Mouse (Mus musculus): ENCODE results near the gene Abhd11.
"Not testable (repeated sequence)": the region's sequence is repeated elsewhere in the genome, so short reads cannot be mapped to it uniquely, and the experiment has no call there.

Gene Abhd11

DNA sequence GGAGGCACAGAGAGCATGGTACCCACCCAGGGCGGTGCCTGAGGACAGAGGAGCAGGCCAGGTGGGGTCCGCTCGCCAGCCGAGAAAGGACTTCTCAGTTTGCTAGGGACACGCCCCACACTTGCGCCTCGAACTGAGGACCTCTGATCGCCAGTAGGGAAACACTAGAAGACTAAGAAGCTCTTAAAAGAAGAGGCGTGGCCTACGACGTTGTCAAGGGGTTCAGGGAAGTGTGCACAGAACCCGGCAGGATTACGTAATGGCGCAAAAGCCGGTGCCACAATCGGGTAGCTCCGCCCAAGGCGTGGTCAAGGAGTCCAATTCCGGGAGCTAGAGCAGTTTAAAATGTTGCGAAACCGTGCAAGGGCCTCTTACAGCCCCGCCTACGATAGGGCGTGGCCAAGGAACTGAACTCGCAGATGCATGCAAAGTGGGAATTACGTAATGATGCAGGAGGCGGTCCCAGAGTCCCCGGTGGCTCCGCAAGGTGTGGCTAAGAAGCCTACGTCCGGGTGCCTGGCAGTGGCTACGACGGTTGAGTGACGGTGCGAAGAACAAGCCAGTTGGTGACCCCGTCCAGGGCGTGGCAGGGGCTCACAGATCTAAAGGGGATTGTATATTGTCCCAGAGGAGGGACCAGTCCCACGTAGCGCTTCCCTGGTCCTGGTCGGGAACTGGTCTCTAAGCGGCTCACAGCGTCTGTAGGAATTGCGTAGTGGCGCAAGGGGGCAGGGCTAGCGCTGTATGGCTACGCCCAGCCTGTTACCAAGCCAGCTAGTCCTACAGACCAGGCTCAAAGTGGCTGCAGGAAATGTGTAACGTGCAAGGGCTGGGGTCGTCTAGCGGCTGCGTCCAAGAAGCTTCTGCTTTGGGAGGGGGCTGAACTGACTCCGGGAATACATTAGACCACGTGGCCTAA lies at the start of gene Abhd11:
TSS of gene Abhd11 (plus strand) at position 482 of the 919 bp plus-strand sequence.
- DNase-seq: peak; percentile 100

DNA sequence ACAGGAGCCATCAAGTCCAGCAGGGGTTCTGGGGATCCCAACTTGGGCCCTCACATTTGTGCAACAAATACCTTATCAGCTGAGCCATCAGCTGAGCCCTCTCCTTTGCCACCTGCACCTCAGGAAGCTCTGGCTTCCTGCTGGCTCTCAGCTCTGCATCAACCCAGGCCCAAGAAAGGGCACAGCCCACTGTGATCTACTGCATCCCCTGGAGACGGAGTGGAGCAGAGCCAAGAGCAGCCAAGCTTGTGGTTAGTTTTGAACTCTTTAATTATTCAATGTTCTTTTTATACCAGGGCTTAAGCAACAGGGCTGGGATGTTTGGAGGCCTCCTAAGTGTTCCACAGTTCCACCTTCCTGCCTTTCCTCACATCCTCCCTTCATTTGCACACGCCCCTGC lies 48.5 kb upstream of the Abhd11 start:
- DNase-seq: peak; percentile 11 to 55

DNA sequence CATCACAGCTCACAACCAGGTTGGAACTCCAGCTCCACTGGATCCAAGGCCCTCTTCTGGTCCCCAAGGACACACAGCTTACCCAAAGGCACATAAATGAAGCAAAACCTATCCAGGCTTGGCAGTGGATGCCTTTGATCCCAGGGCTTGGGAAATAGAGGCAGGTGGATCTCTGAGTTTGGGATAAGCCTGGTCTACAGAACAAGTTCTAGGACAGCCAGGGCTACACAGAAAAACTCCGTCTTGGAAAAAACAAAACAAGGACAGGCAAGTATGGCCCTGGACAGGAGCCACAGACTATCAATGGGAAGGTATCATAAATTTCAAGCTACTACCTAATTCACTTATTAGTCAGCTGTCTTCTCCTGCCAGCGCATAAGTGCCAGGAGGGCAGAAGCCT lies 47.4 kb upstream of the Abhd11 start:
- DNase-seq: no peak

DNA sequence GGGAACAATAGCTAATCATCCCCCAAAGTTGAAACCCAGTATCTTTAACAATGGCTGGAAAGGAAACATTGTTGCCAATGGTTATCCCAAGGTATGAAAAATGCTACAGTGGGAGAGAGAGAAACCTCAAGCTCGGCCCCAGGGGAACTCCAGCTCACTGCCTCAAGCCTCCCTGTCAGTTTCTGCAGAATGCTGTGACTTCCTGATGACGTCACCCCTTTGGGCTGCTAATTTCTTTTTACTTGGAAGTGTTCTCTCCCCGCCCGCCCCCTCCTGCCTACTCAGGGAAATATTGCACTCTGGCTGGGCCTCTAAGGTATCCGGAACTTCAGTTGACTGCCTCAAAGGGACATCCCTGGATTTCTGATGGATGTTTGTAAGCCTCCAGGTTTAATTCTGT lies 45.4 kb upstream of the Abhd11 start:
- peak; percentile 56 to 74 for DNase-seq

DNA sequence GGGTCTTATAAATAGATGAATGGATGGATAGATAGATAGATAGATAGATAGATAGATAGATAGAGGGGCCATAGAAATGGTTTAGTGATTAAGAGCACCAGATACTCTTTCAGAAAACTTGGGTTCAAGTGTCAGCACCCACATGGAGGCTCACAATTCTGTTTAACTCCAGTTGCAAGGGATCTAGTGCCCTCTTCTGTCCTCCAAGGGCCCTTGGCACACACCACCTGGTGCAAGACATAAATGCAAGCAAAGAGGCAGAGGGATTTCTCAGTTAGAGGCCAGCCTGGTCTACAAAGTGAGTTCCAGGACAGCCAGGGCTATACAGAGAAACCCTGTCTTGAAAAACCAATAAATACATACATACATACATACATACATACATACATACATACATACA lies 44.3 kb upstream of the Abhd11 start:
- DNase-seq: not testable (repeated sequence)

DNA sequence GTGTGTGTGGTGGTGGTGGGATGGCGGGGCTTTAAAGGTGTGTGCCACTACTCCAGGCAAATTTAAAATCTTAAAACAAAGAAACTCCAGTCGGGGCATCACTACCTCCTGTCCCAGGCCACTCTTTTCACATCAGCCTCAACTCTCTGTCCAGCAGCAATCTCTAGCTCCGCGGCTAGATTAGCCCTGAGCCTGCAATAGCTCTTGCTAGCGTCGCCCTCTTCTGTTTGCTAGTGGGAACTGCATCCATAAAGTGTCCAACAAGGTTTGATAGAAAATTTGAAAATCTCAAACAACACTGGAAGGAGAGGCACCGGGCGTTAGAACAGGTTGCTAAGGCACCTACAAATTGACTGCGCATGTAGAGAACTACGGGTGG lies 43.5 kb upstream of the Abhd11 start:
- peak; percentile 77 to 88 for DNase-seq

DNA sequence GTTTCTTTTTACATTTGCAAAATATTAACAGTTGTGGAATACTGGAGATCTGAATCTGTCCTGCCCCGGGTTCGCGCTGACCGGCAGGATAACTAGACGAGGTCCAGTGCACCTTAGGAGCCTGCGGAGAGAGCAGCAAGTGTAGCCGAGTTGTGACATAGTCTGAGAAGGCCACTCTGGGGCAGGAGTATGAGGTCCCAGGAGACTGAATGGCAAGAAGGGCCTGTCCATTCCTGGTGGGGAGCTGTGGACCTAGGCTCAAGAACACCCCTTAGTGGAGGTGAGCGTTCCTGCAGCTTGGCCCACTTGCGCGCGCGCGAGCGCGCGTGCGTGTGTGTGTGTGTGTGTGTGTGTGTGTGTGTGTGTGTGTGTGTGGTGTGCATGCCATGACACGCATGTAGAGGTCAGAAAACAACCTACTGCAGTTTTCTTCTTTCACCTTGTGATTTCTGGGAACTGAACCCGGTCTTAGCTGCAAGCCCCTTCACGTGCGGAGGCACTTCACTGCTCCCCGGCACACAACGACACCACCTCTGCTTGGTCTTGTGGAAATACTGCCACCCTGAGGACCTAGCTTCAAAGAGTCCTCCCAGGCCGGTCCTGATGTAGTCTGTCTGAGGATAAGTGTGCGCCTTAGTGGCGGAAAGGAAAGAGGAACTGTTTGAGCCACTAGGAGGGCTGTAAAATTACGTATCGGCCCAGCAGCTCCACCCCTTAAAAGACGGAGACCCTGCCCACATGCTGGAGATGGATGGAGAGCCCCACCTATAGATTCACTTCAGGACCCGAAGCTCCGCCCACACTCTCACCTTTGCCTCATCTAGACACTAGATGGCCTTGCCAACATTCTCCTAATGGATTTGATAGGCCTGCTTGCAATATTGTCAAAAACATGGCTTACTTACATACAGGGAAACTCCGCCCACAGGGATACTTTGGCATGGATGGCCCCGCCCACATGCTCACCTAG lies 42.8 kb upstream of the Abhd11 start:
- peak; percentile 59 to 74 for DNase-seq

DNA sequence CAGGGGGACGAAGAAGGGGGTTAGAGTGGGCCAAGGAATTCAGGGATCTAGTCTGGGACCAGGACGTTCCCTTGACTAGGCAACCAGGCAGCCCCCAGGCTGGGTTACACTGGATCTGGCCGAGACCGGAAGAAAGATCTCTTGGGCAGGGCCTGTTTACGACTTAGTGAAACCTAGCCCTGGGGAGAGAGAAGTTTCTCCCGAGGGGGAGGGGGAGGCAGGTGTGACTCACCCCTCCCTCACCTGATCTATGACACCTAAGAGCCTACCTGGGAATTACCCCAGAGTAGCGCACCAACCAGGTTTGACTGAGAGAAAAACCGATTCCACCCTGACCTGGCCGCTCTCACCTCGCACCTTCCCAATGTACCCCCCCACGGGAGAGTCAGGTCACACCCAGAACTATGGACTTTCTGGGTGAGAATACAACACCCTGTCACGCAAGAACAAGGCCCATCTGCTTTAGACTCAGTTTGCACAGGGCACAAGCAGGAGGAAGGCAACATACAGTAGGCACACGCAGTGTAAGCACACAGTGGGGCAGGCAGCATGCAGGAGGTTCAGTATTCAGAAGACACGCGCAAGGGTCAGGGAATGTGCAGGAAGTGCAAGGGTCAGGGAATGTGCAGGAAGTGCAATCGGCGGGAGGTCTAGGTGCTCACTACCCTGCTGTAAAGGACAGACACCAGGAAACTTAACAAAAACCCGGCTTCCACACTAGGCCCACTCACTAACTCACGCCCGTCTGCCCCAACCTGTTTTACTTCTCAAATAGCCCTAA lies 41.6 kb upstream of the Abhd11 start:
- no peak for DNase-seq

DNA sequence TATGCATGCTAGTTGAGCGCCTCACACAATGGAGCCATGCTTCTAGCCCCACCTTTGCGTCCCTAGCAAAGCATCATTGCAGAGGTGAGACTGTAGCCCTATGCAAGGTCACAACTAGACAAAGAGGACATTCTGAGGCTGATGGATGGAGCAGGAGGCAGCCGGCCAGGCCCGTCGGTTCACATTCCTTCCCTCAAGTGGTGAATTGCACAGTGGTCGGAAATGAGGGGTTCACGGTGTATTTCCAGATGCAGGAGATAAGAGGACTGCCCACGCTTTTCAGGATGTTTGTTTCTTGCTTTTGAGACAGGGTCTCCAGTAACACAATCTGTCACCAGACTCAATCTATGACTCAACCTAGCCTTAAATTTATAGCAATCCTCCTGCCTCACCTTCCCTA lies 38.3 kb upstream of the Abhd11 start:
- no peak for DNase-seq

DNA sequence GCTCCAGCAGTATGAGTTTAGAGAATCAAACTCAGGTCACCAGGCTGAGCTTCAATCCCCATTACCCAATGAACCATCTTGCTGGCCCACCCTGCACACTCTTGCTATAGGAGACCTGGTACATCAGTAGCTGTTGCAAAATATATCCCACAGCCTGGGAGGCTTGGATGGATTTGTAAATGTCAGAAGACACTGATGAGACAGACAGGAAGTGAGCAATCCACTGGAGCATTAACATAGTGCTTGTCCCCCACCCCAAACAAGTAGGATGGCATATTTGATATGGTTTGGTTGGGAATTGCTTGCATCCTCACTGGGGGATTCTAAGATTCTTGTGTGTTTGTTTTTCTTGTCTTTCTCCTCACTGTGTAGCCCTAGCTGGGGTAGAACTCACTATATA lies 35.9 kb upstream of the Abhd11 start:
- DNase-seq: no peak

DNA sequence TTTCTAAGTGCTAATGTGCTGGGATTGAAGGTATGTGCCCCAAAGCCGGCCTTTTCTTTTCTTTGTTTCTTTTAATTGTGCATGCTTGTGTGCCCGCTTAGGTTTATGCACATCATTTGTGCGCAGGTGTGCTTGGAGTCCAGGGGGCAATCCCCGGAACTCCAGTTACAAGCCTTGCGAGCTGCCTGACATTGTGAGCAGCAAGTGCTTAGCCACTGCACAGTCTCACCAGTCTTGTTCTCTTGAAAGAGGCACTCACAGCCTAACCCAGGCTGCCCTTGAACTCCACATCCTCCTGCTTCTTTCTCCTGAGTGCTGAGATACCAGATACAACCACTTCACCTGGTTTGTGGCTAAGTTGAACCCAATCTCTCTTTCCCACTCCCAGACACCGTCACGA lies 35.4 kb upstream of the Abhd11 start:
- no peak for DNase-seq

DNA sequence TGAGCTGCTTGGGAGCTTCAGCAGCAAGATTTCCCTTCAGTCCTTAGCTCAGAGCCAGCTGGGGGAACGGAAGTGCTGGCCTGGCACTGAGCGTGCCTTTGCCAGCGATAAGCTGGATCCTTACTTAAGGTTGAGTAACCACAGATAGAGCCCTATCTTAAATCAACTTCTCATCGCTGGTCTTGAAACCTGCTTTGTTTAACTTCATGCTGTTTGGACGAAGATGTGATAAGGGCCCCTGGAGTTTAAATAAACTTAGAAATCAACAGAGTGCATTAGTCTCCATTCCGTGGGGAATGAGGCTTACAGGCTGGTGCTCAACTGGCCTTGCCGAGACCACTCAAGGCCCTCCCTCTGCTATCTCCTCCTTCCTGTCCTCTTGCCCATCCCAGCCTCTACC lies 34.7 kb upstream of the Abhd11 start:
- DNase-seq: no peak

DNA sequence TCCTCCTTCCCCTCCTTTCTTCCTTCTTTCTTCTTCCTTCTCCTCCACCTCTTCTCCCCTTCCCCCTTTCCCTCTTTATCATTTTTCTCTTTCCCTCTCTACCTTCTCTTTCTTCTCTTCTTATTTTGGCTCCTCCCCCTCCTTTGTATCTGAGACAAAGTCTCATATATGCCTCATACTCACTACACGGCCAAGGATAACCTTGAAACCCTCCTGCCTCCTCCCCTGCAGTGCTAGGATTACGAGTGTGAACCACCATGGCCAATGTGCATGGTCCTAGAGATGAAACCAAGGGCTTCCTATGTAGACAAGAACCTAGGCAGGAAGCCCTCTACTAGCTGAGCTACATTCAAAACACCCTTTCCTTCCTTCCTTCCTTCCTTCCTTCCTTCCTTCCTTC lies 34.0 kb upstream of the Abhd11 start:
- no peak for DNase-seq

DNA sequence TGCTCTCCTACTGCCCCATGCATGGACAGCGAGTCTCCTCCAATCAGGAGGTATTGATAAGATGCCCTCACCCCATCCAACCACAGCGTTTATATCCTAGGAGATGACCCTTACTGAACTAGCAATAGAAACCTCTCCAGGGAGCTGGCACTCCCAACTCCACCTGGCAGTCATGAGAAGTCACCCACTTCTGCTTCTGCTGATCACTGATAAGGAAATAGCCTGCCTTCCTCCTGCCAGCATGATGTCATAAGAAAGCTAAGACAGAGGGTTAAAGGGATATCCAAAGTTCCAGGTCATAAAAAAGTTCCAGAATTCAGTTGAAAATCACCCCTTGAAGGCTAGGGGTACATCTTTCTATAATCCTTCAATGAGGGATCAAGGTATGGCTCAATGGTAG lies 32.8 kb upstream of the Abhd11 start:
- no peak for DNase-seq

DNA sequence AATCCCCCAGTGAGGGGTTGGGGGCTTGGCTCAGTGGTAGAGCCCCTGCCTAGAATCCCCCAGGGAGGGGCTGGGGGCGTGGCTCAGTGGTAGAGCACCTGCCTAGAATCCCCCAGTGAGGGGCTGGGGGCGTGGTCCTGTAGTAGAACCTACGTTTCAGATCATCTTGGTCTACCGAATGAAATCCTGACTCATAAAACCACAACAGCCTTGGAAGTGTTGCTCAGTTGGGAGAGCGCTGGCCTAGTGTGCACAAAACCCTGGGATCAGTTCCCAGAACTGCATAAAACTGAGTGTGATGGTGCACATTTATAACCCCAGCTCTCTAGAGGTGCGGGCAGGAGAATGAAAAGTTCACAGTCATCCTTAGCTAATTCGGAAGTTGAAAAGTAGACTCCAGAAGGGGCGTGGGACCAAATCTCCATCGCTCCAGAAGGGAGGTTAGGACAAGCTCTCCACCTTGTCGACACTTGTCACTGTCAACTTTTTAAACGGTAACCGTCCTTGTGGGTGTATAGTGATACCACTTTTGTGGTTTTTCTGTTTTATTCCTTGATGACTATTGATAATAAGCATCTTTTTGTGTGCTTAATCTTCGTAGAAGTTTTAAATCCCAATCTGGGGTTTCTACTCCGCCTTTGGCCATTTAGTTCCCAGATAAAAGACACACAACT lies 32.2 kb upstream of the Abhd11 start:
- DNase-seq: no peak

DNA sequence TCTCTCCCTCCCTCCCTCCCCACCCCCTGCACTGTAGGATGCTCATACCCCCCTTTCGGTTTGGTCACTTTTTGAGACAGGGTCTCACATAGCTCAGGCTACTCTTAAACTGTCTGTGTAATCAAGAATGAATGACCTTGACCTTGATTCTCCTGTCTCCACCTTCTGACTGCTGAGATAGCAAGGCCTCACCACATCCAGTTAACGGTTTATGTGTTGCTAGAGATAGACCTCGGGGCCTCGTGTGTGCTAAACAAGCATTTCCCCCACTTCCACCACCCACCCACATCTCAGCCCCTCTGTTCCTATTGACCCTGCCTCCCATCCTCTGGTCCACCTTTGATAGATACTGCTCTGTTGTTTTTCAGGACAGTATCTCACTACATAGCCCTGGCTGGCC lies 31.1 kb upstream of the Abhd11 start:
- DNase-seq: no peak

DNA sequence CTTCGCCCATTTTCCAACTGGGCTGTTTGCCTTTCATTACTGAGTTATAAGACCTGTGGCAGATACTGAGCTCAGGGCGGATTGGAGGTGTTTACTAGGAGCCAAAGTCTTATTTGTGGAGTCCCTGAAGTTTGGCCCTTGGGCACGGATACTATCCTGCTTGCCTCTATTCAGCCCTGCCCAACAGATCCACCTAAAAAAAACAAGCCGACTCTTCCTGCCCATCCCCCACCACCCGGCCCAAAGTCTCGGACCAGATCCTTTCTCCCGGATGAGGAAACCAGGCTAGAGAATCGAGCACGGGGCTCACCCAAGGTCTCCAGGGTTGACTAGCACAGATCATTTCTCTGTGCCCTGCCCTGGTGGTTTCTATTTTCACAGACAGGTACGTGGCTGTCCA lies 27.8 kb upstream of the Abhd11 start:
- DNase-seq: peak; percentile 24 to 50

DNA sequence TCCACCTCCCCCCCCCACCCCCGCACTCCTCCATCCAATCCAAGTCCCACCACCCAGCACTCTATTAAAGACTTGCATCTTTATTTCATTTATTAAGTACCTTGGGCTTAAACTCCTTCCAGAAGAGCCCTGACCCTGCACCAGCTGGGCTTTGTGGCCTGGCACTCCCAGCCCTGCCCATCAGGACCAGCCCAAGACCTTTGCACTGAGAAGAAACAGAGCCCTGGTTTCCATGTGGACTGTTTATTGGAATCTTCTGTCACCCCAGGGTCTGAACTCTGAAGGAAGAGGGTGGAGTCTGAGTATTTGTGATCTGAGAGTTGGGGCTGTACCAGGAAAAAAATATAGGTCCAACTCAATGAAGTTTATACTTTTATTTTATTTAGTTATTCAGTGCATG lies 25.8 kb upstream of the Abhd11 start:
- DNase-seq: no peak

DNA sequence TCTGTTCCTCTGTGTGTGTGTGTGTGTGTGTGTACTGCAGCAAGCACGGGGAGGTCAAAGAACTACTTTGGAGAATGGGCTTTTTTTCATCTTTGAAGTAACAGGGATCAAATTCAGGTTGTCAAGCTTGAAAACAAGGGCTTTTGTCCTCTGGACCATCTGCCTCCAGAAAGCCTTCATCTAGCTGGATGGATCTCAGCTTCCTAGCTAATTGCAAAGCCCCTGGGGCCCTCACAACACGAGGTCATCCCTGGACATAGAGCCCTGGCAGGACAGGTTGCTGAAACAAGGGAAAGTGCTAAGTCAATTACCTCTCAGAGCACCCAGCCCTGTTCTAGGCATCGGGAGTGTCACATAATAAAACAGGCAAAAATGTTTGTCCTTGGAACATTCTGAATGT lies 25.2 kb upstream of the Abhd11 start:
- no peak for DNase-seq

DNA sequence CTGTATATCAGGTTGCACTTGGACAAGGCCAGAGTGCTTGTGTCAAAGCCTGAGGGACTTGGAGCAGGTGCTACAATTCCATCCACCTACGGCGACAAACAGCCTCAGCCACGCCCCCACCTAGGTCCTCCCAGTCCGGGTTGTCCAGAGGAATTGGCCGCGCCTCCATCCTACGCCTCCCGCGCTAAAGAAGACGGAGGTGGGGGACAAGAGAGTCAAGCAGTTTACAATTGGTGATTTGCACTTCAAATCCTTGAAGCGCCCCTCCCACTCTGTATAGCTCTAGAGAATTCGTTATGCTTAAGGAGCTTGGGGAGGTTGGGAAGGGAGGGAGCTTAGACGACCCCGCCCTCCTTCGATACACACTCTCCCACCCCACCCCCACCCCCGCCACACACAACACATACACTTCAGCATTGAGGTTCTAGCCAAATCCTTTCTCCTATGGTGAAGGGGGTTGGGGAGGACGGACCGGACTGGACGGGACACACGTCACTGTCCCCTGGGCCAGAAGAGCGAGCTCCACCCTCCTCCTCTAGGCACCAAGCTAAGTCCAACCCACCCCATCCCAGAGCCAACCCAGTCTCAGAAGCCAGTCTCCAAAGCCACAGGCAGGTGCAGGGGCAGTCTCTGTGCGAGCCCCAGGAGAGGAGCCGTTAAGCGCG lies 23.2 kb upstream of the Abhd11 start, which contains the start of gene Cldn3:
TSS of gene Cldn3 (plus strand) at position 582 of the 665 bp plus-strand sequence.
- DNase-seq: peak; percentile 82 to 92
